ENCODE assay signal across 8 mouse cellular contexts in genomic region chr8:105835318-105835717, GRCm38 (mm10). TPM values are rescaled to one million over a fixed set of nuclear protein-coding genes. Genes with fewer than 3 reads are reported as not detected.
DNase-seq lines count a peak whose midpoint lies in the region; TF ChIP-seq lines count a peak whose summit lies in the region.
"Had no signal": no experiment of that assay in that cellular context is flagged by ENCODE, and none has a peak within 500 bp of the region (broad histone marks: within the 10 kb centered on the region; RNA-seq: fewer than 3 reads in every experiment).

No protein-coding gene starts in this region.

- in situ Hi-C loops in CH12.LX (cut with MboI; ENCODE audit: low pct_ligation_motif_present, low pct_unique_long_range_greater_than_20kb, low sequenced_read_pairs): no loop called here

- H3K4me2 ChIP-seq in CH12.LX (ENCODE audit: insufficient read depth, low read depth, poor library complexity, severe bottlenecking): peak overlapping the region; percentile 30; the same call in 1 of the 2 replicates

- TF ChIP-seq CTCF in CH12.LX (conservative IDR thresholded peaks at IDR 0.05 in 1 of 2, IDR thresholded peaks at IDR 0.05 in 1 of 2; ENCODE audit: low read depth in 2 of 2, low read length in 2 of 2): peak; percentile 37 to 79; a peak in 3 of 4 replicates

- H3K79me2 ChIP-seq in CH12.LX (replicated peaks; ENCODE audit: control insufficient read depth, extremely low read depth, insufficient read depth, poor library complexity, severe bottlenecking): no peaks in the 10 kb centered on the region

- peaks cover 2% of the 10 kb centered on the region for H3K9me3 ChIP-seq in CH12.LX (replicated peaks; ENCODE audit: low read length)

- H3K4me3 ChIP-seq in CH12.LX (replicated peaks in 1 of 3; ENCODE audit: low read depth in 2 of 3, low read length in 2 of 3, poor library complexity in 1 of 3): no peak overlapping the region

- H3K9ac ChIP-seq in CH12.LX (ENCODE audit: insufficient read depth, low read depth): peak overlapping the region; percentile 35; the same call in 1 of the 2 replicates

- peaks cover 5 to 20% of the 10 kb centered on the region in 2 experiments; a peak in 2 of 4 replicates for H3K4me1 ChIP-seq in CH12.LX (ENCODE audit: control insufficient read depth in 1 of 2, insufficient read depth in 2 of 2)

- dilution Hi-C loops in CH12.LX (cut with MboI; ENCODE audit: extremely low pct_ligation_motif_present, extremely low pct_unique_long_range_greater_than_20kb, low sequenced_read_pairs): no loop called here

- peaks cover 0 to 4% of the 10 kb centered on the region in 2 experiments for H3K36me3 ChIP-seq in CH12.LX (replicated peaks in 1 of 2; ENCODE audit: control insufficient read depth in 1 of 2, insufficient read depth in 1 of 2, low read length in 1 of 2)

- TF ChIP-seq POLR2A in CH12.LX (IDR thresholded peaks at IDR 0.05; ENCODE audit: low read depth, low read length): no peak; the same call in 1 of the 2 replicates

- H3K27me3 ChIP-seq in CH12.LX (replicated peaks): peaks cover 5% of the 10 kb centered on the region

- DNase-seq in B cell, adult 2 months: peak; percentile 90 to 92
- peak; percentile 84 for DNase-seq in CH12.LX (ENCODE audit: extremely low read depth)
- peak; percentile 66 for DNase-seq in brain, adult 2 months (ENCODE audit: low read depth, low spot score)
- DNase-seq in gastrocnemius, postnatal 25 days: peak; percentile 66
- peak; percentile 80 to 83 for DNase-seq in kidney, postnatal 4 days
- peak; percentile 86 for DNase-seq in lung, postnatal 14 days
- DNase-seq in spleen, adult 18-20 months: peak; percentile 68 to 82

- no peak for TF ChIP-seq EP300 in CH12.LX (IDR thresholded peaks at IDR 0.05; ENCODE audit: low read length)

- peak; percentile 61 for TF ChIP-seq RAD21 in CH12.LX (IDR thresholded peaks at IDR 0.05; ENCODE audit: low read depth, low read length)

- no peak overlapping the region for H3K27ac ChIP-seq in CH12.LX (ENCODE audit: insufficient read depth, low read depth)

TF ChIP-seq in CH12.LX, 34 proteins besides CTCF, POLR2A, EP300 and RAD21:
- TF ChIP-seq MAX (IDR thresholded peaks at IDR 0.05; ENCODE audit: low read length) (no peak), ZKSCAN1 (IDR thresholded peaks at IDR 0.05; ENCODE audit: borderline replicate concordance, low read depth, low read length) (no peak), ZNF384 (IDR thresholded peaks at IDR 0.05; ENCODE audit: low read depth, low read length) (peak; percentile 64), ETS1 (conservative IDR thresholded peaks at IDR 0.05; ENCODE audit: low read depth, low read length) (no peak), ELF1 (IDR thresholded peaks at IDR 0.05; ENCODE audit: low read depth, low read length) (peak; percentile 94), TBP (conservative IDR thresholded peaks at IDR 0.05; ENCODE audit: low read depth, low read length) (no peak), SMC3 (IDR thresholded peaks at IDR 0.05; ENCODE audit: low read depth, low read length) (peak; percentile 63), MXI1 (IDR thresholded peaks at IDR 0.05; ENCODE audit: low read depth, low read length) (no peak), ZMIZ1 (IDR thresholded peaks at IDR 0.05; ENCODE audit: low read depth, low read length) (no peak), ZC3H11A (IDR thresholded peaks at IDR 0.05; ENCODE audit: low read depth, low read length) (no peak), MAZ (IDR thresholded peaks at IDR 0.05; ENCODE audit: low read depth, low read length) (0 out of 2 replicates have a peak, but pooled peaks have one; percentile 16)

RNA-seq across cellular contexts. Expression of gene Tsnaxip1, which starts 7.8 kb away (rescaled TPM):
- total RNA-seq in CH12.LX (2012; rRNA removed) (0.13 and 0.21 TPM in 2 replicates), CH12.LX (2014; rRNA removed) (0.13 TPM in 1 of 2 replicates, not detected in the other)
- 0.38 and 0.50 TPM in 2 replicates for polyA plus RNA-seq in CH12.LX (2012; ENCODE audit: insufficient read length, low read depth)
- total RNA-seq in gastrocnemius, postnatal 25 days (2021): not detected
- polyA plus RNA-seq: large intestine, adult 2 months had no signal

RNA-seq across cellular contexts. Expression of gene Ranbp10, which starts 8.2 kb away (rescaled TPM):
- 8.1 and 8.7 TPM in 2 replicates for total RNA-seq in CH12.LX (2012; rRNA removed)
- 7.4 and 7.9 TPM in 2 replicates for total RNA-seq in CH12.LX (2014; rRNA removed)
- 12.8 and 15.8 TPM in 2 replicates for polyA plus RNA-seq in CH12.LX (2012; ENCODE audit: insufficient read length, low read depth)
- total RNA-seq in gastrocnemius, postnatal 25 days (2021): 10 to 100 TPM; 14.6 to 20.5 TPM

RNA-seq across cellular contexts. Expression of gene Cenpt, which starts 17.8 kb away (rescaled TPM):
- total RNA-seq in CH12.LX (2012; rRNA removed) (21.3 and 21.4 TPM in 2 replicates), CH12.LX (2014; rRNA removed) (17.3 TPM in 2 replicates)
- 28.2 and 29.4 TPM in 2 replicates for polyA plus RNA-seq in CH12.LX (2012; ENCODE audit: insufficient read length, low read depth)
- 1 to 10 TPM; 1.2 to 1.7 TPM for total RNA-seq in gastrocnemius, postnatal 25 days (2021)

RNA-seq across cellular contexts. Expression of gene Thap11, which starts 19.6 kb away (rescaled TPM):
- total RNA-seq in CH12.LX (2012; rRNA removed): 40.2 and 42.6 TPM in 2 replicates
- 29.7 and 31.9 TPM in 2 replicates for total RNA-seq in CH12.LX (2014; rRNA removed)
- 21.3 and 21.7 TPM in 2 replicates for polyA plus RNA-seq in CH12.LX (2012; ENCODE audit: insufficient read length, low read depth)
- total RNA-seq in gastrocnemius, postnatal 25 days (2021): 10 to 100 TPM; 19.3 to 19.5 TPM

RNA-seq across cellular contexts. Expression of gene Nutf2, which starts 25.1 kb away (rescaled TPM):
- 144 and 193 TPM in 2 replicates for total RNA-seq in CH12.LX (2012; rRNA removed)
- 205 and 223 TPM in 2 replicates for total RNA-seq in CH12.LX (2014; rRNA removed)
- polyA plus RNA-seq in CH12.LX (2012; ENCODE audit: insufficient read length, low read depth): 7.9 and 11.2 TPM in 2 replicates
- total RNA-seq in gastrocnemius, postnatal 25 days (2021): 10 to 100 TPM; 47.7 to 79.5 TPM

Comparison
In these comparisons a context has a peak if more than half of its experiments do, and no peak if none do; other contexts are left out.
1. RNA of gene Cenpt, which starts 17.8 kb away (total RNA-seq): 17.3 to 21.4 TPM in CH12.LX; 1.2 to 1.7 TPM in gastrocnemius, postnatal 25 days; every median in the first group is over 4 times any median in the second.
2. Peak in every context shown above with its lines, with median percentiles within 50 percentile points of each other: DNase-seq.